Mouse (Mus musculus): Measurements from ENCODE around the gene Trio. TPM values are rescaled to one million over a fixed set of nuclear protein-coding genes. Genes with fewer than 3 reads are reported as not detected.
A peak's percentile ranks its signal among the peaks of the same experiment; 100 is the strongest.

Trio gene
- 0.03 TPM in 2 replicates for polyA plus RNA-seq (2012)

- TF ChIP-seq GATA1 (IDR thresholded peaks at IDR 0.05; ENCODE audit: low read length), result no peak
- TF ChIP-seq TAL1 (IDR thresholded peaks at IDR 0.05; ENCODE audit: low read length), result no peak
- Histone ChIP-seq H3K9me3 (ENCODE audit: control insufficient read depth, low read length) (peaks cover 2% of the 10 kb centered on the region; the same call in 1 of the 2 replicates), H3K36me3 (ENCODE audit: control insufficient read depth) (no peaks in the 10 kb centered on the region), H3K4me3 (replicated peaks) (peak within 1 kb of the TSS; percentile 57), H3K27me3 (ENCODE audit: control insufficient read depth) (peaks cover 66% of the 10 kb centered on the region), H3K4me1 (ENCODE audit: control insufficient read depth) (peaks cover 9% of the 10 kb centered on the region)
Observed at GRCm38 (mm10) chr15:28025447-28026166, at the start of gene Trio. Gene Trio (minus strand): TSS chr15:28025848.

DNA sequence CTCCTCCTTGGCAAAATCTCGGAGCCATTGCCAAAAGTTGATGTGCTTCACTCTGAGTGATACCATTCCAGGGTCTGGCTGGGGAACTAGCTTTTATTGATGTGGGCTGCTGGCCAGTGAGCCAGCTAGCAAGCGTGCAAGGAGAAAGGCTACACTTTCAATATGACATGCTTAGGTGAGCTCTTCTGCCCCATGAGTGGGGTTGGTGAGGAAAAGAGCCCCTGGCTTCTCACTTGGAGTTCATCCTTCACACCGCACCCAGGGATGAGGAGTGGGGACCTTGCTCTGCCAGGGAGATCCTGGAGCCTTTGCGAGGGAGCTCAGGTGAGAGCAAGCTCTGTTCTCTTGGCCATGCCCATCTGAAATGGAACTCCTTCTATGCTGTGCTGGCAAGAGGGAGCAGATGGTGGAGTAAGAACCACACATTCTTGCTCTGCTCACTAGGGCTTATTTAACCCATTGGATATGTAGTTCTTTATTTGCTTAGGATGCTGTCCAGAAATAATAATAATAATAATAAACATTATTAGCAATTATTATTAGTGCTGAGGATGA lies 48.8 kb upstream of the Trio start:
- Histone ChIP-seq H3K4me1 (ENCODE audit: control insufficient read depth) (no peaks in the 10 kb centered on the region), H3K4me3 (replicated peaks) (no peak overlapping the region), H3K27me3 (ENCODE audit: control insufficient read depth) (no peaks in the 10 kb centered on the region), H3K9me3 (ENCODE audit: control insufficient read depth, low read length) (no peaks in the 10 kb centered on the region), H3K36me3 (ENCODE audit: control insufficient read depth) (no peaks in the 10 kb centered on the region)
- TF ChIP-seq TAL1 (IDR thresholded peaks at IDR 0.05; ENCODE audit: low read length) (no peak), GATA1 (IDR thresholded peaks at IDR 0.05; ENCODE audit: low read length) (no peak)

DNA sequence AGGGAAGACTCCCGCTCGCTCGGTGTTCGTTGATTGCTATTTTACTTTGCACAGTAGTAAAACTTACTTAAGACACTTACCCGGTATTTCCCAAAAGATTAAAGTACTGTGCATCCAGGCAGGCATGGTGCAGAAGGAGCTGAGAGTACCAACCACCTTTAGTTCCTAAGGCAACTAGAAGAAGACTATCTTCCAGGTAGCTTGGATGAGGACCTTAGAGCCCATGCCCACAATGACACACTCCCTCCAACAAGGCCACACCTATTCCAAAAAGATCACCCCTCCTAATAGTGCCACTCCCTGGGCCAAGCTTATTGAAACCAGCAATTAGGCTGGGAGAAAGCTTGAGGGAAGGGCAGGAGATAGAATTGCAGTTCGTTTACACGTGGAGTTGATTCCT lies 46.0 kb upstream of the Trio start:
- H3K4me1 ChIP-seq (ENCODE audit: control insufficient read depth), result no peaks in the 10 kb centered on the region
- no peaks in the 10 kb centered on the region for H3K9me3 ChIP-seq (ENCODE audit: control insufficient read depth, low read length)
- H3K36me3 ChIP-seq (ENCODE audit: control insufficient read depth), result no peaks in the 10 kb centered on the region
- no peaks in the 10 kb centered on the region for H3K27me3 ChIP-seq (ENCODE audit: control insufficient read depth)
- no peak overlapping the region for H3K4me3 ChIP-seq (replicated peaks)
- TF ChIP-seq TAL1 (IDR thresholded peaks at IDR 0.05; ENCODE audit: low read length), result no peak
- TF ChIP-seq GATA1 (IDR thresholded peaks at IDR 0.05; ENCODE audit: low read length), result no peak

DNA sequence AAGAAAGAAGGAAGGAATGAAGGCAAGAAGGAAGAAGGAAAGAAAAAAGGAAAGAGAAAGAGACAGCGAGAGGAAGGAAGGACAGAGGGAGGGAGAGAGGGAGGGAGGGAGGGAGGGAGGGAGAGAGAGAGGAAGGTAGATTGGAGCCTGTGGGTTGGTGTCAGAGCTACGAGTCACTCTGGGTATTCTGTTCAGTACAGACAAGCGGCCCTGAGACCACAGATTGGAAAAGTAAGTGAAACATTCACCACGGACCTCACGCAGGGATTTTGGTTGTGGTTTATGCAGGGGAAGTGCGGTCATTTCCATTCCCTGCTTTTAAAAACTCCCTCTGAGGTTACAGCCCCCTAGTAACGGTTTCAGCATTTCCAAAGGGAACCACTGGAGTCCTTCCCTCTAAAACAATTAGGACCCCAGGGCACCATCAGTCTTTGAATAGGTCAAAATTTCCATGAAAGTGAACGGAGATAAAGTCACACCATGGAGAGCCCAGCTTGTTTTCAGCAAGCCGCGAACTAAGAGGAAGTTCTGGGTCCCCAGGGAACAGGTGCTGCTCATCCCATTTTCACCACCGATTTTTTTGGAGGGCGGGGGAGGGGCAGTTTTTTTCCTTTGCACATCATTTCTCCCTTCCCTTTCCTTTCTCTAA lies 45.2 kb upstream of the Trio start:
- H3K4me3 ChIP-seq (replicated peaks), result no peak overlapping the region
- no peaks in the 10 kb centered on the region for H3K4me1 ChIP-seq (ENCODE audit: control insufficient read depth)
- TF ChIP-seq GATA1 (IDR thresholded peaks at IDR 0.05; ENCODE audit: low read length), result no peak
- no peak for TF ChIP-seq TAL1 (IDR thresholded peaks at IDR 0.05; ENCODE audit: low read length)
- no peaks in the 10 kb centered on the region for H3K27me3 ChIP-seq (ENCODE audit: control insufficient read depth)
- no peaks in the 10 kb centered on the region for H3K36me3 ChIP-seq (ENCODE audit: control insufficient read depth)
- no peaks in the 10 kb centered on the region for H3K9me3 ChIP-seq (ENCODE audit: control insufficient read depth, low read length)

GRCm38 (mm10) chr15:28070221-28070620 lies 44.6 kb upstream of the Trio start:
- no peaks in the 10 kb centered on the region for H3K4me1 ChIP-seq (ENCODE audit: control insufficient read depth)
- no peaks in the 10 kb centered on the region for H3K9me3 ChIP-seq (ENCODE audit: control insufficient read depth, low read length)
- no peaks in the 10 kb centered on the region for H3K36me3 ChIP-seq (ENCODE audit: control insufficient read depth)
- H3K27me3 ChIP-seq (ENCODE audit: control insufficient read depth), result no peaks in the 10 kb centered on the region
- TF ChIP-seq GATA1 (IDR thresholded peaks at IDR 0.05; ENCODE audit: low read length) (no peak), TAL1 (IDR thresholded peaks at IDR 0.05; ENCODE audit: low read length) (no peak)
- H3K4me3 ChIP-seq (replicated peaks), result no peak overlapping the region

GRCm38 (mm10) chr15:28067373-28067772 lies 41.7 kb upstream of the Trio start:
- no peak for TF ChIP-seq TAL1 (IDR thresholded peaks at IDR 0.05; ENCODE audit: low read length)
- TF ChIP-seq GATA1 (IDR thresholded peaks at IDR 0.05; ENCODE audit: low read length), result no peak
- Histone ChIP-seq H3K4me1 (ENCODE audit: control insufficient read depth) (no peaks in the 10 kb centered on the region), H3K9me3 (ENCODE audit: control insufficient read depth, low read length) (peaks cover 2% of the 10 kb centered on the region; the same call in 1 of the 2 replicates)

DNA sequence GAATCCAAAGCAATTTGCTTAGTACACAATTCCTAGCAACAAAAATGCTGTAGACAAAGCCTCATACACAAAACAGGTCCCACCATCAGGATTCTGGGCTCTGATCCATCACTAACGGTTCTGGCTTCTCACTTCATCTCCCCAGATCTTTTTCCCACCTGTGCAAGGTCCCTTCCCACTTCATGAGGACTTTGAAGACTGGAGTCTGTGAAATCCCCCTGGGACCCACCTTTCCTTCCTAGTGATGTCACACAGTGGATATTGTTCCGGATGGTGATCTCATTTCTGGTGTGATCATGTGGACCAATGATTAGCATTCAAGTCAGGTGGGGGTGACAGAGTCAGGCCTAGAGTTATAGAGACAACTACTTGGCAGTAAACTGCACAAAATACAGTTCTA lies 40.8 kb upstream of the Trio start:
- H3K36me3 ChIP-seq (ENCODE audit: control insufficient read depth), result no peaks in the 10 kb centered on the region
- no peak overlapping the region for H3K4me3 ChIP-seq (replicated peaks)
- no peaks in the 10 kb centered on the region for H3K27me3 ChIP-seq (ENCODE audit: control insufficient read depth)
- H3K4me1 ChIP-seq (ENCODE audit: control insufficient read depth), result no peaks in the 10 kb centered on the region
- peaks cover 2% of the 10 kb centered on the region; the same call in 1 of the 2 replicates for H3K9me3 ChIP-seq (ENCODE audit: control insufficient read depth, low read length)
- TF ChIP-seq GATA1 (IDR thresholded peaks at IDR 0.05; ENCODE audit: low read length) (no peak), TAL1 (IDR thresholded peaks at IDR 0.05; ENCODE audit: low read length) (no peak)

More at GRCm38 (mm10) chr15:28067373-28067772, 41.7 kb upstream of the Trio start:
- Histone ChIP-seq H3K36me3 (ENCODE audit: control insufficient read depth) (no peaks in the 10 kb centered on the region), H3K4me3 (replicated peaks) (no peak overlapping the region), H3K27me3 (ENCODE audit: control insufficient read depth) (no peaks in the 10 kb centered on the region)

DNA sequence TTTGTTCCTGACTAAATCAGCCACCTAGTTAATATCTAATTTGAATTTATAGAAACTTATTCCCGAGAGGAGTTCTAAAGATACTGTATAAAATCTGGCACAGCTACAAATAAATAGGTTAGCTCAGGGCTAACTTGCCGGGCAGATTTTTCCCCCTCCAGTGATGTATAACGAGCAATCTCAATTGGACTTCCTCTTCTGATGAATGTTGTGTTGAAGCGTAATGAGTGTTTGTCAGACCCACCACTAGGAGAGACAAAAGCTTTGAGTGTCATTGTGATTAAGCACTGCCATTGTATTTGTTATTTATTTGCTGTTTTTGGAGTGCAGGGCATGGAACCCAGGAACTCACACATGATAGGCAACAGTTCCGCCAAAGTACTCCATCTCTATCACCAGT lies 39.9 kb upstream of the Trio start:
- H3K4me1 ChIP-seq (ENCODE audit: control insufficient read depth), result no peaks in the 10 kb centered on the region

DNA sequence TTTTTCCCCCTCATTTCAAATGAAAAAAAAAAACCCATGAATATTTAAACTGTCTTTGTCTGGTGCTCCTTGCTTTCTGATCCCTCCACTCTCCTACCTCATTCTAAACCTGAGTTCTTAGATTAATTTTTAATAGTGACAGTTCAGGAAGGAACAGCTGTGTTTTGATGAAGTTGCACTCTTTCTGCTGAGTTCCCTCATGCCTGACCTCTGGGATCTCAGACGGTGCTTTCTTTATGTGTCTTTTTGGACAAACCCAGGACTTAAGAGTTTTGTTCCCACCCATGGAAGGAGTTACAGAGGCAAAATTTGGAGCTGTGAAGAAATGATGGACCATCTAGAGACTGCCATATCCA lies 39.1 kb upstream of the Trio start:
- Histone ChIP-seq H3K36me3 (ENCODE audit: control insufficient read depth) (no peaks in the 10 kb centered on the region), H3K9me3 (ENCODE audit: control insufficient read depth, low read length) (peaks cover 2% of the 10 kb centered on the region; the same call in 1 of the 2 replicates), H3K4me3 (replicated peaks) (no peak overlapping the region), H3K27me3 (ENCODE audit: control insufficient read depth) (no peaks in the 10 kb centered on the region), H3K4me1 (ENCODE audit: control insufficient read depth) (no peaks in the 10 kb centered on the region)
- no peak for TF ChIP-seq GATA1 (IDR thresholded peaks at IDR 0.05; ENCODE audit: low read length)
- no peak for TF ChIP-seq TAL1 (IDR thresholded peaks at IDR 0.05; ENCODE audit: low read length)

More for the DNA sequence above, 39.9 kb upstream of the Trio start:
- Histone ChIP-seq H3K4me3 (replicated peaks) (no peak overlapping the region), H3K9me3 (ENCODE audit: control insufficient read depth, low read length) (peaks cover 2% of the 10 kb centered on the region; the same call in 1 of the 2 replicates), H3K27me3 (ENCODE audit: control insufficient read depth) (no peaks in the 10 kb centered on the region), H3K36me3 (ENCODE audit: control insufficient read depth) (no peaks in the 10 kb centered on the region)
- TF ChIP-seq TAL1 (IDR thresholded peaks at IDR 0.05; ENCODE audit: low read length) (no peak), GATA1 (IDR thresholded peaks at IDR 0.05; ENCODE audit: low read length) (no peak)
